Mouse (Mus musculus): Measurements from ENCODE around the gene Gm20696.

- no peak for TF ChIP-seq CTCF (IDR thresholded peaks at IDR 0.05; ENCODE audit: borderline replicate concordance, insufficient read depth, low read depth, low read length)
- TF ChIP-seq POLR2A (IDR thresholded peaks at IDR 0.05; ENCODE audit: borderline replicate concordance, insufficient read depth, low read length), result no peak
Measured at GRCm38 (mm10) chr6:99408880-99409279, 257.7 kb downstream of the Gm20696 start.

Measured in cerebellum, adult 2 months (tissue).